Mouse (Mus musculus): Measurements from ENCODE around the gene Plbd2. TPM values are rescaled to one million over a fixed set of nuclear protein-coding genes. Genes with fewer than 3 reads are reported as not detected.

Gene Plbd2
- total RNA-seq, 2 experiments from 2014 or later = 47.4 to 50.3 TPM

DNA sequence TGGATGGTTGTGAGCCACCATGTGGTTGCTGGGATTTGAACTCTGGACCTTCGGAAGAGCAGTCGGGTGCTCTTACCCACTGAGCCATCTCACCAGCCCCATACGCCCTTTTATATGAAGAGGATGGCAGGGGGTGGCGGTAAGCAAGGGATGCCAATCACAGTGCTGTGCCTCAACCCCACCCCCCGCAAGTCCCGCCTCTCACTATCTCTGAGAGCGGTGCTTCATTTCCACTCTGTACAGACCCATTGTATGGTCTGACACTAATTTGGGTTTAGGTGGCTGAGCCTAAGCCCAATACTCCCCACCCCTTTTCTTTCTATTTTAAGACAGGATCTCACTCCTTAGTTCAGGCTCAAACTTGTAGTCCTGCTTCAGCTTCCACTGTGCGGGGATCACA is 27.6 kb downstream of the Plbd2 start:
- no peak for DNase-seq

- DNase-seq = no peak
Measured at GRCm38 (mm10) chr5:120473361-120473760, 30.1 kb downstream of the Plbd2 start.

- DNase-seq = no peak
Measured at GRCm38 (mm10) chr5:120472770-120473169, 30.7 kb downstream of the Plbd2 start, which contains the start of gene Sdsl. TSS of gene Sdsl (minus strand) at chr5:120472810.

GRCm38 (mm10) chr5:120471538-120471937 is 31.9 kb downstream of the Plbd2 start:
- DNase-seq = no peak

GRCm38 (mm10) chr5:120468830-120469229 is 34.6 kb downstream of the Plbd2 start:
- no peak for DNase-seq

- DNase-seq = no peak
Measured at GRCm38 (mm10) chr5:120468336-120468735, 35.1 kb downstream of the Plbd2 start.

GRCm38 (mm10) chr5:120467026-120467425 is 36.4 kb downstream of the Plbd2 start:
- peak; percentile 44 to 47 for DNase-seq

GRCm38 (mm10) chr5:120465860-120466259 is 37.6 kb downstream of the Plbd2 start:
- peak; percentile 69 to 77 for DNase-seq

- DNase-seq = no peak
Measured at GRCm38 (mm10) chr5:120465062-120465461, 38.4 kb downstream of the Plbd2 start.

GRCm38 (mm10) chr5:120464321-120464720 is 39.1 kb downstream of the Plbd2 start:
- no peak for DNase-seq

- DNase-seq = no peak
Measured at GRCm38 (mm10) chr5:120461902-120462301, 41.5 kb downstream of the Plbd2 start.

GRCm38 (mm10) chr5:120459133-120459532 is 44.3 kb downstream of the Plbd2 start:
- no peak for DNase-seq

DNA sequence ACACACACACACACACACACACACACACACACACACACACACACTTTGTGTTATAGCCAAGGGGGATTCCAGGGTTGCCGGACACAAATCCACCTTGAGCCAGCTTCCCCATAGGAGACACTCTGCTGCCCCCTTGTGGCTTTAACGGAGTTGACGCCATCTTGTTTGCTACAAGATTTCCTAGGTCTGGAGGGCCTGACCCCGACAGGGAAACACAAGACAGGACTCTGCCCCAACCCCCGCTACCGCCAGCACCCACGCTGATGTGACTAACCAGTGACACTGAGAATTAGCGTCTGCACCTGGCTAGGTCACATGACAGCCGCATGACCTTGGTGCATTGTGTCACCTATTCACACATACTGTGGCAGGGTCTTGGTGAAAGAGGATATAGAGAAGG is 45.8 kb downstream of the Plbd2 start:
- DNase-seq = peak in 1 of 2 experiments; percentile 49

- DNase-seq = no peak
Measured at GRCm38 (mm10) chr5:120456841-120457554, 46.4 kb downstream of the Plbd2 start.

DNA sequence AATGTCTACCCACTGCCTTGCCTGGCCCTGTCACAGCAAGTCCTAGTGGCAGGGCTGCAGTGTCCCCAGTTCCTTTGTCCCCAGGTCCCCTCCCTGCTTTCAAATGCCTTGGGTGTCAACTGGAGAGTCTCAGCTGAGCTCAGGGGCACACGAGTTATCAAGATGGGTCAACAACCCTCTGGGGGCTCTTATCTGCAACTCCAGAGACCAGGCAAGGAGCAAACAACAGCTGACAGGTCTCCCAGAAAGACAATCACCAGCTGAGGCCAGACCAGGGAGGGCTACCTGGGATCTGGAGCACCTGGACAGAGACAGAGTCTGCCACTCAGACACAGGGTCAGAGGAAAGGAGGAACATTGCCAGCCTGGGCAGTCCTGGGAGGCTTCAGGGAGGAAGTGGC is 47.2 kb downstream of the Plbd2 start:
- DNase-seq = no peak

- DNase-seq = no peak
Measured at GRCm38 (mm10) chr5:120454756-120455337, 48.6 kb downstream of the Plbd2 start.

- no peak for DNase-seq
Measured at GRCm38 (mm10) chr5:120447305-120447704, 56.1 kb downstream of the Plbd2 start.

DNA sequence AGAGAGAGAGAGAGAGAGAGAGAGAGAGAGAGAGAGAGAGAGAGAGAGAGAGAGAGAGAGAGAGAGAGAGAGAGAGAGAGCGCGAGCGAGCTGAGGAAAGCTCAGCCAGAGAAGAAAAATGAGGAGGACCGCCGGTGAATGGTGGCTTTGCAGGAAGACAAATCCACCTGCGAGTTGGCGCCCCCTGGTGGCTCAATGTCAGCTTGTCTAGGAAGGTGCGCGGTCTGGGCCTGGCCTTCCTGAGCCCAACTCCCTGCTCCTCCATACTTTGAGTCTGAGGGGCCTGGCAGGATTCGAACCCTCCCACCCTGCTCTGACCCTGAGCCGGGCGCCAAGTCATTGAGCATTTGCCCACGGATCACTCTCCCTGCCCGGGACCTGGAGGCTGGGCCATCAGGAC is 62.7 kb downstream of the Plbd2 start:
- DNase-seq = peak; percentile 76 to 94

DNA sequence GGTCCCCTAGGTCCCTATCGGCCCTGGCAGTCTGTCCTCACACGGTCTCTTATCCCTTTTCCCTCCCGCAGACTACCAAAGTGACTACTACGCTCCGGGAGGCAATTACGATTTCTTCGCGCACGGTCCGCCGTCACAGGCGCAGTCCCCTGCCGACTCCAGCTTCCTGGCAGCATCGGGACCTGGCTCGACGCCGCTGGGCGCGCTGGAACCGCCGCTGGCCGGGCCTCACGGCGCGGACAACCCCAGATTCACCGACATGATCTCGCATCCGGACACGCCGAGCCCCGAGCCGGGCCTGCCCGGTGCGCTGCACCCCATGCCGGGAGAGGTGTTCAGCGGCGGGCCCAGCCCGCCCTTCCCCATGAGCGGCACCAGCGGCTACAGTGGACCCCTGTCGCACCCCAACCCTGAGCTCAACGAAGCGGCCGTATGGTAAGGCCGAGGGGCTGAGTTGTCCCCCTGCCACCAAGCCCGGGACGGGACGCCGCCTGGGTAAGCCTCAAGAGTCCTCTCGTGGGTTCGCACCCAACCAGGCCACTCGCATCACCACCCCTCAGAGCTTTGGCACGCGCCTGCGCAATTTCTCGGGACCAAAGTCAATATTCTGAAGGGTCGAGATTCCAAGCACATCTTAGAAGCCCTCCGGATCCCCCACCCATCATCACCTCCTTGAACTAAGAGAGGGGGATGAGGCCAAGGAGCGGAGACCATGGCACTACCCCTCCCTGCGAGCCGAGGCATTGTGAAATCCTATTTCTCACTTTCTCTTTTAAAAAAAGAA is 63.3 kb downstream of the Plbd2 start:
- peak; percentile 20 to 35 for DNase-seq

DNA sequence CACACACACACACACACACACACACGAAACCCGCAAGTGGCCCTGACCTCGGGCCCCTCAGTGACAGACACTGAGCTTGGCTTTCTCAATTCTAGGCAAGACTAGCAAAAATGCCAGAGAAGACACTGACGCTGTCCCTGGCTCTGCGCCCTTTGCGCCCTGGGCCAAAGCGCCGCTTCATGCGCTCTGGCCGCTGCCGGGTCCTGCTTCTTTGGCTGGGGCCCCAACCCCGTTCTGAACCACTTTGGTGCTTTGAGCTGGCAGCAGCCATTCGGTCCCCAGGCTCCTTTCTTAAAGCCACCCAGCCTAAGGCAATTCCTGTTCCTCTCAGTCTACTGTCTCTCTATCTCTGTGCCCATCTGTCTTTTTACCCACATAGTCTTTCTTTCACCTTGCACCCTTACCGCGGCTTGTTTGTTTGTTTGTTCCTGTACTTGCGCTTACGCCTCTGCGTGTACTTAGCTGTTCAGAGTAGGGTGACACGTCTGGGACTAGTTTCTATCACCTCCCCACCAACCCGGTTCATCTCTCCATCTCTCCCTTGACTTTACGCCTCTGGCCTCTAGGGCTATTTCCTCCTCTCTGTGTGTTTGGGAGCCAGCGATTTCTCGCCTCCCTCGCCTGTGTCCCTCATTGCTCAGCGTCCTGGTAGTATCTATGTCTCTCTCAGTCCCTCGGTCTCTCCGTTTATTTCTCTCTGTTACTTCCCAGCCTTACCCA is 64.3 kb downstream of the Plbd2 start:
- no peak for DNase-seq

- DNase-seq = no peak
Measured at GRCm38 (mm10) chr5:120438469-120438868, 65.0 kb downstream of the Plbd2 start.

GRCm38 (mm10) chr5:120437986-120438385 is 65.4 kb downstream of the Plbd2 start:
- DNase-seq = no peak
